Mouse (Mus musculus) cerebellum, postnatal 14 days (tissue): Measurements from ENCODE around the gene Tmem184b.

Experiments used
- DNase-seq, 2 experiments: peaks; one replicate each; pipeline ENCODE4 v3.0.0; 2021; ENCODE audit warnings: mixed read lengths in 2 of 2

The Tmem184b gene

GRCm38 (mm10) chr15:79396736-79397135 lies 6.6 kb downstream of the Tmem184b start:
- no peak for DNase-seq

GRCm38 (mm10) chr15:79395281-79395680 lies 8.1 kb downstream of the Tmem184b start:
- no peak for DNase-seq

DNA sequence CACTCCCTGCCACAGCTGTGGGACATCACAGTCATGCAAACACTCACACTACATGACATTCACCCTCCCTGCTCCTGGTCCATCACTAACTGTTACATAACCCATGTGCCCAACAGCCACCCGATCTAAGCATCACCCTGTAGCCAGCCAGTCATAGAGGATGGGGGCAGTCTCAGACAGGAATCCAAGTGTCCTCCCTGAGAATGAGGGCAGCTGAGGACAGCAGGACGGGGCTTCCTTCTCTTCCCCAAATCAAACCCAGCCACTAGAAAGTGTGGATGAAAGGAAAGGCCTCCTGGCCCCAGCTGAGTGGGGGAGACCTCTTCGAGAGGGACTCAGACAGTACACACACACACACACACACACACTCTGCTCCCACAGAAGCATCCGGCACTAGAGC lies 8.5 kb downstream of the Tmem184b start:
- no peak for DNase-seq

GRCm38 (mm10) chr15:79393101-79393500 lies 10.3 kb downstream of the Tmem184b start:
- no peak for DNase-seq

GRCm38 (mm10) chr15:79392527-79392926 lies 10.8 kb downstream of the Tmem184b start:
- DNase-seq, result no peak

DNA sequence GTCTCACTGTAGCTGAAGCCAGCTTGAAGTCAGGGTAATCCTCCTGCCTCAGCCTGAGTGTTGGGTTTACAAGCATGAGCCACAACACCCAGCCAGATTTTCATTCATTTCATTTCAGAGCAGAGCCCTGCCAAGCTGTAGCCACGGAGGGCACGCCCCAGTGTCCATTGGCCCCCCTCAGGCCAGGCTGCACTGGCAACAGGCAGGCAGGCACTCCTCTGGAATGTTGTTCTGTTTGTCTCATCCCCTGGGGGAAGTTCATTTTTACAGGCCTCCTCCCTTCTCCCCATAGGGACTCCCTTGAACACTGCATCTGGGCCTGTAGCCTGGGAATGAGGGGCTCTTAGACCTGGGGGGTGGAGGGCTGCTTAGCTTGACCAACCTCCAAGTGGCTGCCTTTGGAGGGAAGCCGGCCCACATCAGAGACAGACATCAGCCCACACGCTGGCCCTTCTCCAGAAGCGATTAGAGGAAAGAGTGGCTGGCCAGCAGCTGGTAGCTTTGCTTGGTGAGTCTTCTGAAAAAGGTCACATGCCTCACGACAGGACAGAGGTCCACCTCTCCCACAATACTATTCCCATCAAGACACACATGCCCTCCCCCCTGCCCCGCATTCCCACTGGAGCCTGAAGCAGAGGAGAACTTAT lies 11.8 kb downstream of the Tmem184b start:
- DNase-seq, result peak in 1 of 2 experiments; percentile 35

DNA sequence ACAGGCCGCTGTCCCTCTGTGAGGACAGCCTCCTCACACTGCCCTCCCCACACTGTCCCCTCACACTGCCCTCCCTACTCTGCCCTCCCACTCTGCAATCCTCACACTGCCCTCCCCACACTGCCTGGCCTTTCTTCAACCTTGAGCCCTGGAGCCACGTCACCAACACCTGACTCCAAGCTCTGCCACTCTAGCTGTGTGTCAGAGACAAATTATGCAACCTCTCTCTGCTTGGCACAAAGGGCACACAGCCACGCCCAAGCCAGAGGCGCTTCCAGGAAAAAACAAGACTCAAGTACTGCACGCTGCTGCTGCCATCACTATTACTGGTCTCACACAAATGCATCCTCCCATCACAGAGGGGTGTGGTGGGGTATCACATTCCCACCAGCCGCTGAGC lies 12.9 kb downstream of the Tmem184b start:
- DNase-seq, result no peak

GRCm38 (mm10) chr15:79388171-79388570 lies 15.2 kb downstream of the Tmem184b start:
- no peak for DNase-seq

DNA sequence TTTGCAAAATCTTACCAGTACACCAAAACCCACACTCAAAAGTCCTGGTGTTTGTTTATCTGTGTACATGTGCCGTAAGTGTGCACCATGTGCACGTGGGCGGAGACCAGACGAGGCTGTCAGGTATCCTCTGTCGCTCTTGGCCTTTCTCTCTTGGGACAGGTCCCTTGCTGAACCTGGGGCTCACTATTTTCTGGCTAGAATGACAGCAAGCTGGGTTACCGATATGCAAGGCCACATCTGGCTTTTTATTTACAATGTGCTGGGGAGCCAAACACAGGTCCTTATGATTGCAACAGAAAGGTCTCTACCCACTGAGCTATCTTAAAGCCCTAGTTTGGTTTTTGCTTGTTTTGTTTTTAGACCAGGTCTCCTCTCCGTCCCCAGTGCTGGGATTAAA lies 15.8 kb downstream of the Tmem184b start:
- no peak for DNase-seq

GRCm38 (mm10) chr15:79387081-79387480 lies 16.3 kb downstream of the Tmem184b start:
- no peak for DNase-seq

DNA sequence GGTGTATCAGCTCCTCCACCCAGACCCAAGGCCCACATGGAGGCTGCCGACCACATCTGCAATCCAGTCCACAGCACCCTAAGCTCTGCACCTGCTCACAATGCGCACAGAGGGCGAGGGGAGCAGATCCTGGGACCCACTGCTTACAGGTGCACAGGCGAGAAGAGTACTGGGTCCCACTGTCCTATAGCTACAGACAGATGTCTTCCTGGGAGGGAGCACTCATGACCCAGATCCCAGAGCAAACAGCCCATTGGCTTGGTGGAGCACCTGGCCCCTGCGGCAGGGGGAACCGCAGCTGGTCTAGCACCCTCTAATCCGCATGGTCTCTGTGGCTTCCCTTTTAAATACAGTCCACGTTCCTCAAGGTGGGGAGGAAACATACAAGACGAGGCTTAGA lies 21.7 kb downstream of the Tmem184b start:
- DNase-seq, result no peak

GRCm38 (mm10) chr15:79380468-79381444 lies 22.6 kb downstream of the Tmem184b start:
- peak; percentile 82 to 93 for DNase-seq

DNA sequence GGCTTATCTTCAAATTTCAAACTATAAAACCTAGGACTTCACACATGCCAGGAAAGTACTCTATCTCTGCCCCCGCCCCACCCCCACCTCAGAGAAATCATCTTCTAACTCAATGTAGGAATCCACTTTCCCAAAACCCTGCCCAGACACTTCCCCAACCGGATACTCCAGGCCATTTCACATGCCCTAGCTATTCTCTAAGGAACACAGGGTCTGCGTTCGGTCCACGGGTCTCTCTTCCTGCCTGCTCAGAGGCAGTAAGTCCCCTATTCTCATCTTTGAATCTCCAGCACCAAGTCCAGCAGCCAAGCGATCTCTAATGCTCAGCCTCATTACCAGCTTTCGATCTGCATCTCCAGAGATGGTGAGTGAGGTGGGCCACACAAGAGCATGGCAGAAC lies 23.7 kb downstream of the Tmem184b start:
- DNase-seq, result no peak

- DNase-seq, result no peak
Measured at GRCm38 (mm10) chr15:79378608-79379007, 24.8 kb downstream of the Tmem184b start.

GRCm38 (mm10) chr15:79377681-79378080 lies 25.7 kb downstream of the Tmem184b start:
- no peak for DNase-seq

GRCm38 (mm10) chr15:79374760-79375159 lies 28.6 kb downstream of the Tmem184b start:
- no peak for DNase-seq

GRCm38 (mm10) chr15:79370281-79370843 lies 33.0 kb downstream of the Tmem184b start:
- no peak for DNase-seq

GRCm38 (mm10) chr15:79369452-79370280 lies 33.7 kb downstream of the Tmem184b start:
- DNase-seq, result no peak

DNA sequence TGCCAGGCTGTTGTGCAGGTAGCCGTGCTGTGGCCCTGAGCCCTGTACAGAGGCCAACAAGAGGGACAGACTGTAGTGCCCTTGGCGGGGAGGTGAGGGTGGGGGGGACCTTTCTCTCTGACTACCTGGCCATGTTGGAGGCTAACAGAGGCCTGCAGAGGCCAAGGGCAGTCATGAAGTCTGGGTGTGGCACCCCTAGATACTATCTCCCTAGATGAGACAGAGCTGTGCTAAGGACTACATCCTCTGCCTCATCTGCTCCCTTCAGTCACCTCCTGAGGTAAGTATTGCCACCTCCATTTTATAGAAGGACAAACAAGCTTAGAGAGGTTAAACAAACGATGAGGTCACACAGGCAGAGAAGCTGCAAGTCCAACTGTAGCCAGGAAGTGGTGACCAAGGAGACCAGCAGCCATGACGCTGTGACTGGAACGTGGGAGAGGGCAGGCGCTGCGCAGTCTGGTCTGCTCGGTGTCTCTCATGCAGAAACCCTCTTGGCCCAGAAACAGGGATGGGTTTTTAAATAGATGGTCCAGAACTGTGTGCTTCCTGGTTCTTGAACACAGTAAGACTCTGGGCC lies 34.4 kb downstream of the Tmem184b start:
- no peak for DNase-seq

GRCm38 (mm10) chr15:79368313-79368811 lies 35.0 kb downstream of the Tmem184b start:
- no peak for DNase-seq

GRCm38 (mm10) chr15:79366402-79366801 lies 37.0 kb downstream of the Tmem184b start:
- no peak for DNase-seq

DNA sequence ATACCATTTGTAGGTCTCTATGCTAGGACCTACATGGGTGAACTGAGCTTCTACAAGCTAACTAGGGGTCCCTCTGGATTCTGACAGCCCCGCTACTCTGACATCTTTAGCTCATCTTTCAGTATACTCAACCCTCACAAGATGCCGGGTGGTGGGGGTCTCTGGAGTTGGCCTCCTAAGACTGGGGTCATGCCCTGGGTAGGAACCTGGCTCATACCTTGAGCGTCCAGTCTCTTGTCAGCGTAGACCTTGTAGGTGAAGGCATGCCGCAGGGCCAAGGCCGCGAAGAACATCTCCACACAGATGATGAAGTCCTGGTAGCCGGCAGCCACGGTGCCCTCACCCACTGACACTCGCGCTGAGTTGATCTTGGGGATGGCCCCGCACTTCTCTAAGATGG lies 38.3 kb downstream of the Tmem184b start:
- no peak for DNase-seq
